Mouse (Mus musculus) forebrain, embryonic 11.5 days (tissue): ENCODE measurements around the gene Arhgef2. TPM values are rescaled to one million over a fixed set of nuclear protein-coding genes. Genes with fewer than 3 reads are reported as not detected.

Experiments used
- ATAC-seq: fragments of 200-750 bp; cut with Nextera tagmentation; replicated peaks from 2 replicates; pipeline ENCODE4 v1.8.0; 2017; ENCODE audit warnings: moderate TSS enrichment; ENCODE audit not compliant: low FRiP score
- DNase-seq: peaks from one replicate; pipeline ENCODE4 v3.0.0-alpha.2; 2017; ENCODE audit warnings: low spot score
- H3K27ac ChIP-seq: fragments of 300-500 bp; sonication (generic); 2 replicates; pipeline ENCODE4 v1.5.1; 2014; ENCODE audit warnings: low read depth, low read length
- H3K27me3 ChIP-seq: fragments of 300-500 bp; sonication (generic); 2 replicates; pipeline ENCODE4 v1.6.1; 2014; ENCODE audit warnings: mild to moderate bottlenecking, low read length, mixed read lengths; ENCODE audit not compliant: control insufficient read depth, insufficient read depth
- H3K36me3 ChIP-seq: fragments of 300-500 bp; sonication (generic); 2 replicates; pipeline ENCODE4 v1.6.1; 2014; ENCODE audit warnings: mild to moderate bottlenecking, low read length, moderate library complexity, mixed read lengths; ENCODE audit not compliant: control insufficient read depth, insufficient read depth
- H3K4me1 ChIP-seq: fragments of 300-500 bp; sonication (generic); replicated peaks from 2 replicates; pipeline ENCODE4 v1.6.1; 2014; ENCODE audit warnings: low read length, mixed read lengths; ENCODE audit not compliant: control insufficient read depth, insufficient read depth
- H3K4me2 ChIP-seq: fragments of 300-500 bp; sonication (generic); 2 replicates; pipeline ENCODE4 v1.6.1; 2014; ENCODE audit warnings: low read depth, mild to moderate bottlenecking, low read length, moderate library complexity, mixed read lengths; ENCODE audit not compliant: severe bottlenecking
- H3K4me3 ChIP-seq: fragments of 300-500 bp; sonication (generic); 2 replicates; pipeline ENCODE4 v1.5.1; 2014; ENCODE audit warnings: low read depth, low read length
- H3K9ac ChIP-seq: fragments of 300-500 bp; sonication (generic); 2 replicates; pipeline ENCODE4 v1.6.1; 2014; ENCODE audit warnings: low read length
- H3K9me3 ChIP-seq: fragments of 300-500 bp; sonication (generic); 2 replicates; pipeline ENCODE4 v1.6.1; 2016; ENCODE audit warnings: low read length, mixed read lengths; ENCODE audit not compliant: control insufficient read depth
- WGBS: fragments of 180-500 bp; shearing (Covaris S2); extraction: QIAGEN DNeasy Blood & Tissue Kit; methylation state at CpG from one replicate; pipeline ENCODE4 v1.1.7; 2014; 5-methylcytosine and 5-hydroxymethylcytosine counted together
- polyA plus RNA-seq: library from polyadenylated mRNA; unstranded; fragments of >200 nt; fragmentation: Nextera tagmentation; extraction: Ambion mirVana; gene quantifications from 2 replicates; pipeline ENCODE4 v1.2.1, GENCODE M21; 2014

Arhgef2 gene
- polyA plus RNA-seq, 1 experiment from 2014 or later: 123 TPM

DNA sequence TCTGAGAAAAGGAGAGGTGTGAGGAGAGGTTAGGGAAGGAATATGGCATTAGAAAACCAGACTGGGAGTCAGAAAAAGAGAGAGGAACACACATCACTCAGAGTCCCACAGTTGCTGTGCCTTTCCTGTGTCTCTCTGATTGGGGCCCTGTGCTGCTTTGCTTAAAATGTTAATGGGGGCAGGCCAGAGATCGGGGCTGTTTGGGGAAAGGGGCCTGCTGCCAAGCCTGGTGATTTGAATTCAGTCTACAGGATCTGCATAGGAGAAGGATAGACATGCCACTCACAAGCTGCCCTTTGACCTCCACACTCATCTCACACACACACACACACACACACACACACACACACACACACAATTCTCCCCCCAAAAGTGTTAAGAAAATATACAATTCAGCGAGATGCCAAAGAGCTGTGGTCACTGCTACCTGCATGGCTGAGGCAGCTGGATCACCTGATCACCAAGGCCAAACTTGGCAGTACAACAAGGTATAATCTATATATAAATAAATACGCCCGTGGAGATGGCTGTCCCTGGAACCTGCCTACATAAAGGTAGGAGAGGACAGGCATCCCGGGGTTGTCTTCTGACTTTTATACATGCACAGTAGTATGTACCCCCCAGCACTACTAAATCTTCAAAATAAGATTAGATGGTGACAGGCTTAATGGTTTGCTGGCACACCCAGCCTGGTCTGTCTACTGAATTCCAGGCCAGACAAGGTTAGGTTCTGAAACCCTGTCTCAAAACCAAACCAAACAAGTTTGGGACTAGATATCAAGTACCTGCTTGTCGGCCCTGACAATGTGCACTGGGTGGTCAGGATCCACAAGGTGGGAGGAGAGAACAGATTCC, 48.0 kb downstream of the Arhgef2 start:
- WGBS: 84% methylated on average over 6 of the region's 6 CpGs
- DNase-seq: no peak

DNA sequence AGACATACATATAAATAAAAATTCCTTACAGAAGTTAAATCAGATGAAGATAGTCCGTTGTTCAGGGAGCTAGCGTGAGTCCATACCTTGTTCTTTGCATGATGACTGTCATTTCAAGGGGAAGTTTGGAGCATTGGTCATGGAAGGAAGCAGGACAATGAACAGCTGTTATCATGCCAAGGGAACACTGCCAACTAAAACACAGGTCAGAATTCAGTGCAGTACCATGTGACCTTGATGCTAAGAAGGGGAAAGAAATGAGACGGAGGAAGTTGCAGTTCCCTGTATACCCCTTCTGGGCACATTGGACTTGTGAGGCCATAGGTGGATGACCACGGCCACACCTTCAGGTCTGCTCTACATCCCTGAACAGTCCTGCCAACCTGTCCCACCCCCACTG, 48.9 kb downstream of the Arhgef2 start:
- 87% methylated on average over 4 of the region's 4 CpGs for WGBS

More for the DNA sequence above, 48.0 kb downstream of the Arhgef2 start:
- H3K4me1 ChIP-seq: no peaks in the 10 kb centered on the region
- no peaks in the 10 kb centered on the region for H3K9me3 ChIP-seq
- no peak overlapping the region for H3K27ac ChIP-seq
- H3K36me3 ChIP-seq: no peaks in the 10 kb centered on the region
- H3K27me3 ChIP-seq: no peaks in the 10 kb centered on the region
- ATAC-seq: no peak
- H3K4me2 ChIP-seq: no peak overlapping the region
- no peak overlapping the region for H3K9ac ChIP-seq
- H3K4me3 ChIP-seq: no peak overlapping the region

DNA sequence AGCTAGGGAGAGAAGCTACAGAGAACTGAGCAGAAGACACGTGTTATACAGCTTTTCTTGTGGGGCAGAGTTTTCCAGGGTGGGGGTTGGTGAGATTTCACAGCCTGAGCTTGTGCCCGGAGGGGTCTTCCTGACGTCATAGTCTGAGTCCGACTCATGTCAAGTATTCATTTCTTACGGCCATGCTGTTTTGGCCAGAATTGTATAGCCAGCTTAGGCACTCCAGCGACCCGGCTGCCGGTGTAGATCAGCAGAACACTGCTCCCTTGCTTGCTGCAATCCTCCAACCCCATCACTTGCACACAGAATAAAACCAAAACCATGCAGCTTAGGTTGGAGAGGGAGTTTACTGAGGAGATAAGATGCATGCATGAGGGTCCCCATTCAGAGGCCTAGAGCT, 49.9 kb downstream of the Arhgef2 start:
- Histone ChIP-seq H3K36me3 (no peaks in the 10 kb centered on the region), H3K9me3 (no peaks in the 10 kb centered on the region), H3K27ac (no peak overlapping the region), H3K4me1 (no peaks in the 10 kb centered on the region), H3K9ac (no peak overlapping the region), H3K27me3 (no peaks in the 10 kb centered on the region), H3K4me3 (no peak overlapping the region), H3K4me2 (no peak overlapping the region)
- ATAC-seq (no peak), DNase-seq (no peak)
- WGBS: 82% methylated on average over 8 of the region's 8 CpGs

More for the DNA sequence above, 48.9 kb downstream of the Arhgef2 start:
- no peaks in the 10 kb centered on the region for H3K4me1 ChIP-seq
- no peaks in the 10 kb centered on the region for H3K9me3 ChIP-seq
- H3K36me3 ChIP-seq: no peaks in the 10 kb centered on the region
- DNase-seq (no peak), ATAC-seq (no peak)
- no peak overlapping the region for H3K4me3 ChIP-seq
- no peaks in the 10 kb centered on the region for H3K27me3 ChIP-seq
- H3K9ac ChIP-seq: no peak overlapping the region
- no peak overlapping the region for H3K4me2 ChIP-seq
- no peak overlapping the region for H3K27ac ChIP-seq

DNA sequence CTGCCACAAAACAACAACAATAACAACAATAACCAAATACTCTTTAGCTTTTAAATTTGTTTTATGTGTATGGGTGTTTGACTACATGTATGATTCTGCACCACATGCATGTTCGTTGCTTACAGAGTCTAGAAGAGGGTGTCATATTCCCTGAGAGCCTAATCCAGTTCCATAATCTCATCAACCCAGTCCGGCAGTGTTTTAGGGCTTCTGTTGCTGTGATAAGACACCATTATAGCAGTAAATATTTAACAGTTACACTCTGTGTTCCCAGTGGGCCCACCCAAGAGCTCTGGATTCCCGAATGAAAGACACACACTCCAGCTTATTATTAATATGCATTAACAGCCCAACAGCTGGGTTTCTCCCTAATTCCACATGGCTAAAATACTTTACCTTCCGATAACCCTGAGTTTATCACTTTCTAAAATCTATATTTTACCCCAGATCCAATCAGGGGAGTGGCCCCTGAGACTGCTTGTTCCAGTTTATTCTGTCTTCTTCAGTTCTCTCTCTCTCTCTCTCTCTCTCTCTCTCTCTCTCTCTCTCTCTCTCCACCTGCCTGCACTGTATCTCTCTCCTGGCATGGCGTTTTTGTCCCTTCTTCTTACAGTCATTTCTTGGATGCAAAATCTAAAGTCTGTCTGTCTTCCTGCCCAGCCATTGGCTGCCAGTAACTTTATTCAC, 52.8 kb downstream of the Arhgef2 start:
- Histone ChIP-seq H3K27me3 (no peaks in the 10 kb centered on the region), H3K4me2 (no peak overlapping the region), H3K9me3 (no peaks in the 10 kb centered on the region), H3K27ac (no peak overlapping the region), H3K36me3 (no peaks in the 10 kb centered on the region), H3K9ac (no peak overlapping the region), H3K4me1 (no peaks in the 10 kb centered on the region), H3K4me3 (no peak overlapping the region)
- ATAC-seq (no peak), DNase-seq (no peak)
- 80% methylated on average over 5 of the region's 5 CpGs for WGBS

DNA sequence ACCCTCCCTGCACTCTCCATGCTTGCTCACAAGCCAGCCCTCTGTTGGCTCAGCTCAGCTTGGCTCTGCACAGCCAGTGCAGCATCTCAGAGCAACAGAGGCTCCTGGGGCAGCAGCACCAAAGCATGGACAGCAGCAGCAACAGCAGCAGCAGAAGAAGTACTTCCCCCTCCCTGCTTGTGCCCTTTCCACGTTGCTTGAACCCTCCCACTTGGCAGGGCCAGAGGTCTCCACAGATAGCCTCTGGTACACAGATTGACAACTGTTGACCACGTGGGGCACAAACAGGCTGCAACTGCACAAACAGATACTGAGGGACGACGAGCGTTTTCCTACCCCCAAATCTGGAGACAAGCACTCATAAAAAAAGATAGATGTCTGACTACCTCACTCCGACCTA, 54.0 kb downstream of the Arhgef2 start:
- H3K4me3 ChIP-seq: no peak overlapping the region
- H3K4me1 ChIP-seq: no peaks in the 10 kb centered on the region
- DNase-seq (no peak), ATAC-seq (no peak)
- no peak overlapping the region for H3K4me2 ChIP-seq
- H3K27ac ChIP-seq: no peak overlapping the region
- no peak overlapping the region for H3K9ac ChIP-seq
- no peaks in the 10 kb centered on the region for H3K36me3 ChIP-seq
- H3K27me3 ChIP-seq: no peaks in the 10 kb centered on the region
- WGBS: 57% methylated on average over 6 of the region's 6 CpGs
- H3K9me3 ChIP-seq: no peaks in the 10 kb centered on the region

DNA sequence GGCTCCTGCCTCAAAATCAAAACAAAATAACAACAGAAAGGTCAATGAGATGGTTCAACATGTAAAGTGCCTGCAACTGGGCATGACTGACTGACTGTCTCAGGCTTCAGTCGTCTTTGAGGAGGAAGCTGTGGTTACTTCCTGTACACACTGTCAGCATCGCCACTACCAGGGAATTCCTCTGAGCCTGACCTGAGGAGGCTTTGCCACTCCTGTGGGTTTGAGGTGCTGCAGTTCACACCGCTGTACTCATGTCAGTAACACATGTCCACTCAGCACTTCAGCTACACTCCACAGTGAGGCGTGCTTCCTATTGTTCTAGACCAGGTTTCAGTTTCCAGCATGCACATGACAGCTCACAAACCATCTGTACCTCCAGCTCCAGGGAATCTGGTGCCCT, 58.3 kb downstream of the Arhgef2 start:
- Histone ChIP-seq H3K9ac (no peak overlapping the region), H3K4me3 (no peak overlapping the region), H3K36me3 (no peaks in the 10 kb centered on the region), H3K27me3 (no peaks in the 10 kb centered on the region), H3K4me1 (no peaks in the 10 kb centered on the region), H3K27ac (no peak overlapping the region), H3K9me3 (no peaks in the 10 kb centered on the region), H3K4me2 (no peak overlapping the region)
- no peak for DNase-seq
- no peak for ATAC-seq
- WGBS: 87% methylated on average over 4 of the region's 4 CpGs

DNA sequence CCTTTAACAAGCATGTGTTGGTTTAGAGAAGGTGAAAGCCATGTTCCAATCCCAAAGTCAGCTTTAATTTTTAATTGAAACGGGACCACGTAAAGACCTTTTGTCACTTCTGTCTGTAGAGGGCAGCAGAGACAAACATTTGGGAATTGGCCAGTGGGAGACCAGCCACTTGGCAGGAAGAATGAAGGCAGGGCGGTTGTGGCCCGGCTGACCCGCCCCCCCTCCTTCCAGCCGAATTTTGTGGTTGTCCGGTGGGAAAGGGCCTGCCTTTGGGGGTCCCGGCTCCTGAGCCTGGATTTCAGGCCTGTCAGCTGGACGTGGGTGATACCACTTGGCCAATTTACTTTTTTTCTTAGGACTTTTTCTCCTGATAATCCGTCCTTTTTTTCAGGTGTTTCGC, 71.6 kb downstream of the Arhgef2 start:
- 9% methylated on average over 11 of the region's 11 CpGs for WGBS
- Histone ChIP-seq H3K36me3 (no peaks in the 10 kb centered on the region), H3K9me3 (no peaks in the 10 kb centered on the region), H3K9ac (peak overlapping the region; percentile 52; the same call in 1 of the 2 replicates), H3K4me3 (peak overlapping the region; percentile 19), H3K4me1 (no peaks in the 10 kb centered on the region; the same call in 1 of the 2 replicates), H3K4me2 (peak overlapping the region; percentile 52), H3K27ac (no peak overlapping the region), H3K27me3 (no peaks in the 10 kb centered on the region)
- DNase-seq (peak; percentile 85), ATAC-seq (peak; percentile 69)

DNA sequence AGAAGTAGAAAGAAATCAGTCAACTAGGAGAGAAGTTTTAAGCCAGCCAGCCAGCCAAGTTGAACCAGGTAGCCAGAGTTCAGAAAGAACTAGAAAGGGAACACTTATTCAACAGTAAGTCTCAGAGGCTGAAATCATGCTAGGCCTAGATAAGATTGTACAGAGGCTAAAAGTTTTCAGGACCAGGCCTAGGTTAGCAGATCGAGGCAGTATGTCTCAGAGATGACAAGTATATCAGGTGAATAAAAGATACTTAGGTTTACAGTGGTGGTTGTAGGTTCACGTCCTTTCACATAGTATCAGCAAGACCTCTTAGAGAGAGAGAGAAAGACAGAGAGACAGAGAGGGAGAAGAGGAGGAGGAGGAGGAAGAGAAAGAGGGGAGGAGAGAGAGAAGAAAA, 78.0 kb downstream of the Arhgef2 start:
- Histone ChIP-seq H3K36me3 (peaks cover 3% of the 10 kb centered on the region; the same call in 1 of the 2 replicates), H3K27ac (no peak overlapping the region), H3K9ac (no peak overlapping the region), H3K4me2 (no peak overlapping the region), H3K27me3 (no peaks in the 10 kb centered on the region), H3K9me3 (no peaks in the 10 kb centered on the region), H3K4me1 (no peaks in the 10 kb centered on the region; the same call in 1 of the 2 replicates), H3K4me3 (no peak overlapping the region)
- no peak for ATAC-seq
- 95% methylated on average over 2 of the region's 2 CpGs for WGBS
- DNase-seq: no peak
